Mouse (Mus musculus) heart, adult 2 months (tissue): ENCODE results near the gene Dtnbp1.

Source experiments
- CTCF ChIP-seq: fragments of 200-600 bp; IDR thresholded peaks from 2 replicates; pipeline ENCODE4 v1.8.1; 2022; ENCODE audit warnings: antibody characterized with exemption, mild to moderate bottlenecking, moderate library complexity
- POLR2A ChIP-seq: fragments of 200-500 bp; IDR thresholded peaks from 2 replicates; pipeline ENCODE4 v1.6.1; 2011; ENCODE audit warnings: mild to moderate bottlenecking, low read depth, low read length, control low read depth; ENCODE audit not compliant: insufficient read depth

DNA sequence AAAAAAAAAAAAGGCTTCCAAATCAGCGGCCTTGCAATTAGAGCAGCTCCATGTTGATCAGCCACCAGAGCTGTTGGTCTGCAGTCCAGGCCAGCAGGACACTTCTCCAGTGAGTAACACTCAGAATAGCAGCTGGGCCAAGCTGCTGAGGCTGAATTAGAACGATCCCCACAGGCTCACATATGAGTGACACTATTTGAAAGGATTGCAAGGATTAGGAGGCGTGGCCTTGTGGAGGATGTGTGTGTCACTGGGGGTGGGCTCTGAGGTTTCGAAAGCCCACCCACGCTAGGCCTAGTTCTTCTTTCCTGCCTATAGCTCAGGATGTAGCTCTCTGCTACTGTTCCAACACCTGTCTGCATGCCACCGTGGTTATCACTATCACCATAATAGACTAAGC is 46.2 kb downstream of the Dtnbp1 start:
- TF ChIP-seq CTCF (no peak), POLR2A (no peak)
